Mouse (Mus musculus): ENCODE measurements around the gene Usp54.

Usp54 gene

DNA sequence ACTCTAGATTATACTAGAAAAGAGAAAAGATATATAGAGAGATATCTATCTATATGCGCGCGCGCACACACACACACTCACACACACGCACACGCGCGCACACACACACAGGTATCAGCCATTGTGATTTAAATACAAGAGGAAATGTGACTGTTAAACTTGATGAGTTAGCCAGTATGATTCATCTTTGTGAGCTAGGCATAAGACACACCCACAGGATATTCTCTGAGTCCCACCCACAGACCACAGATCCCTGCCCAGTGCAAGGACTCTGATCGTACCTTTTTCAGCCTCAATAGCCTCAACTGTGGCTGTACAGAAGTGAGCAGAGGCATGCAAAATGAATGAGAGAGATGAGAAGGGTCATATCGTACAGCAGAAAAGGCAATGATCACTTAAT lies 137.9 kb downstream of the Usp54 start:
- DNase-seq (ENCODE audit: low read depth): no peak

DNA sequence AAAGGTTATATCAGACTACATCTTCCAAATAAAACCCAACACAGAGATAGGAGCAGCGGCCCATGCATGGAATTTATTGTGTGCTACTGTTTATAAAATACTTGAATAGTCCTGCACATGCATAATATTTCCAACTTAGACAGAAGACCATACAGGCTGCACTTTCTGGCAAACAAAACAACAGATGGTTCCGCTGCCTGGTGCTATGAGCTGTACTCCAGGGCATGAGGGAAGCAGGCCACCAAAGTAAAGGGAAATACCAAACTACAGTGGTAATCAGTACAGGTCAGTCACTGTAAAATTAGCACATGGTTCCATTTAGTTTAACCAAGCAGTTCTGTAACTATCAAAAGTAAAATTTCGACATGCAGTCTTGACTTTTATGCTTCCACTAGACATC lies 140.9 kb downstream of the Usp54 start:
- no peak for DNase-seq (ENCODE audit: low read depth)

All from c-Kit-positive CD71-negative TER-119-negative erythroid progenitor cells, embryonic 14.5 days (primary cell).